Mouse (Mus musculus) embryonic facial prominence, embryonic 12.5 days (tissue): ENCODE results near the gene Uvrag. TPM values are rescaled to one million over a fixed set of nuclear protein-coding genes. Genes with fewer than 3 reads are reported as not detected.

ENCODE experiments used
- ATAC-seq: fragments of 200-750 bp; cut with Nextera tagmentation; 2 replicates; pipeline ENCODE4 v1.8.0; 2017; ENCODE audit not compliant: insufficient number of reproducible peaks, insufficient read depth, low FRiP score, low TSS enrichment
- H3K27ac ChIP-seq: fragments of 300-500 bp; sonication (generic); 2 replicates; pipeline ENCODE4 v1.5.1; 2016; ENCODE audit warnings: mild to moderate bottlenecking
- H3K27me3 ChIP-seq: fragments of 300-500 bp; sonication (generic); 2 replicates; pipeline ENCODE4 v1.6.1; 2016; ENCODE audit warnings: mild to moderate bottlenecking, moderate library complexity
- H3K36me3 ChIP-seq: fragments of 300-500 bp; sonication (generic); 2 replicates; pipeline ENCODE4 v1.6.1; 2016; ENCODE audit warnings: mild to moderate bottlenecking
- H3K4me1 ChIP-seq: fragments of 300-500 bp; sonication (generic); 2 replicates; pipeline ENCODE4 v1.6.1; 2016
- H3K4me2 ChIP-seq: fragments of 300-500 bp; sonication (generic); replicated peaks from 2 replicates; pipeline ENCODE4 v1.6.1; 2016; ENCODE audit warnings: mild to moderate bottlenecking, moderate library complexity
- H3K4me3 ChIP-seq: fragments of 300-500 bp; sonication (generic); 2 replicates; pipeline ENCODE4 v1.5.1; 2016; ENCODE audit warnings: mild to moderate bottlenecking
- H3K9ac ChIP-seq: fragments of 300-500 bp; sonication (generic); 2 replicates; pipeline ENCODE4 v1.6.1; 2016; ENCODE audit warnings: mild to moderate bottlenecking, moderate library complexity
- H3K9me3 ChIP-seq: fragments of 300-500 bp; sonication (generic); 2 replicates; pipeline ENCODE4 v1.6.1; 2016; ENCODE audit warnings: mild to moderate bottlenecking, moderate library complexity
- WGBS: fragments of 180-500 bp; shearing (Covaris S2); methylation state at CpG from one replicate; pipeline ENCODE4 v1.1.7; 2016; 5-methylcytosine and 5-hydroxymethylcytosine counted together
- polyA plus RNA-seq: library from polyadenylated mRNA; unstranded; fragments of >200 nt; fragmentation: Nextera tagmentation; extraction: Ambion mirVana; gene quantifications from 2 replicates; pipeline ENCODE4 v1.2.1, GENCODE M21; 2016

Gene Uvrag
- polyA plus RNA-seq, 1 experiment from 2014 or later = 20.2 TPM

DNA sequence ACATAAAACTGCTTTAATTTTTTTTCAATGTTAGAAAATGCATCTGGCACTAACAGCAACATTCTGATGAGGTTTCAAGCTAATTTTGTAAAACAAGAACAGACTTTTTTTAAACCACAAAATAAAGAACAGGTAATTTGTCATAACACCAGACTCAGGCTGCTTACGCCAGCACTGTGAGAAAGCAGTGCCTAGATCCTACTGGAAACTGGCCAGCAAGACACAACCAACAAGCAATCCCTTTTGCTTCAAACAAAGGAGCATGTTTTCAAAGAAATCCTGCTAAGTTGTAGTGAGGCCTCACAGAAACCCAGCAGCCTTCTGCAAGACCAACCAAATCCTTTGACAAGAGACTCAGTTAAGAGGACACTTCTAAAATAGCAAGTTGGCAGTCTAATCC lies 90.1 kb downstream of the Uvrag start:
- ATAC-seq = no peak
- no peaks in the 10 kb centered on the region for H3K27me3 ChIP-seq
- no peak overlapping the region for H3K4me3 ChIP-seq
- H3K4me2 ChIP-seq = no peak overlapping the region
- H3K36me3 ChIP-seq = peaks cover 4% of the 10 kb centered on the region; the same call in 1 of the 2 replicates
- no peak overlapping the region for H3K27ac ChIP-seq
- H3K9ac ChIP-seq = no peak overlapping the region
- 61% methylated on average over 1 of the region's 1 CpGs for WGBS
- no peaks in the 10 kb centered on the region for H3K9me3 ChIP-seq
- peaks cover 15% of the 10 kb centered on the region; the same call in 1 of the 2 replicates for H3K4me1 ChIP-seq

DNA sequence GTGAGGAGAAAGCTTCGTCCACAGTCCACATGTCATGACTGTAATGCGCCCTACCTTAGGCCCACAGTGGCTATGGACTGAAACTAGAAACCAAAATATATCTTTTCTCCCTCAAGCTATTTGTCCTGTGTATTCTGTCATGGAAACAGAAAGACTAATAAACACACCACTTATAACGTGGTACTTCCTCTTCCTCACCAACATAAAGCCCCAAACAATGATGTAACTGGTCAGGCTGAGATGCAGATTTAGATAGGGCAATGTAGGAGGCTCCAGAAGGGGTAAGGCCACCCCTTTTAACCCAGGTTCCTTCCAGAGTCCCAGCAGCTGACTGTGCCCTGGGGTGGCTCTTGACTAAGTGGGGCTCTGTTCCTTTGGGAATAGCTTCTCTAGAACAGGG lies 91.0 kb downstream of the Uvrag start:
- H3K4me1 ChIP-seq = peaks cover 20% of the 10 kb centered on the region; the same call in 1 of the 2 replicates
- H3K9ac ChIP-seq = no peak overlapping the region
- no peak overlapping the region for H3K4me2 ChIP-seq
- no peak for ATAC-seq
- H3K36me3 ChIP-seq = peaks cover 4% of the 10 kb centered on the region; the same call in 1 of the 2 replicates
- no peak overlapping the region for H3K4me3 ChIP-seq
- 82% methylated on average over 3 of the region's 3 CpGs for WGBS
- H3K27me3 ChIP-seq = no peaks in the 10 kb centered on the region
- no peak overlapping the region for H3K27ac ChIP-seq
- H3K9me3 ChIP-seq = no peaks in the 10 kb centered on the region

DNA sequence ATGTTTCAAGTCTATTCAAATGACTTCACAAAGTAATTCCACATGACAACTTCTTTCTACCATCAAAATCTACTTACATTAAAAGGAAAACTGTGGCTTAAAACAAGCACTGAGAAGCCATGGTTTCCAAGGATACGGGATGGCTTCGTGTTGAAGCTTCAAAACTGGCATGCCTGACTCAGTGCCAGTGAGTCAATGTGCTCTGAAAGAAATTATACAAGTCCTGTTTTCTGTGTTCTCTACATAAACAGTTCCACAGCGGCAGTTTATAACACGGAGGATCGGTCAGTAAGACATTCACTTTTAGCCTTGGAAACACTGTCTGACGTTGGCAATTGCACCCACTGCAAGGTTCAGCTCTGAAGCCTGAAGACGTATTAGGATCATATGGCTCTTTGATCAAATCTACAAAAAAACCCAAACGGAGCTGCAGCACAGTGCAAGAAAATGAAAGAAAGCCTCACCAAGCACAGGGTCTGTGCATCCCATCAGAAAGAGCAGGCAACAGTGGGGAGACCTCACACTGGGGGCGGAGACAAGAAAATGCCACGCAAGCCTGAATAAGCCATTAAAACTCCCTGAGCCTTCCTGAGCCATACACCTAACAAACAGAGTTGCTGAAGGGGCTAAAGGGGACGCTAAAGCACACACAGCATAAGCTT lies 94.3 kb downstream of the Uvrag start:
- Histone ChIP-seq H3K27ac (peak overlapping the region; percentile 24; the same call in 1 of the 2 replicates), H3K9me3 (no peaks in the 10 kb centered on the region), H3K9ac (no peak overlapping the region), H3K4me1 (peaks cover 20% of the 10 kb centered on the region; the same call in 1 of the 2 replicates), H3K4me3 (no peak overlapping the region), H3K27me3 (no peaks in the 10 kb centered on the region), H3K4me2 (no peak overlapping the region), H3K36me3 (peaks cover 4% of the 10 kb centered on the region; the same call in 1 of the 2 replicates)
- no peak for ATAC-seq
- 52% methylated on average over 11 of the region's 11 CpGs for WGBS

GRCm38 (mm10) chr7:99045525-99045924 lies 95.4 kb downstream of the Uvrag start:
- no peaks in the 10 kb centered on the region for H3K27me3 ChIP-seq
- WGBS = 80% methylated on average over 6 of the region's 6 CpGs
- no peak overlapping the region for H3K4me3 ChIP-seq
- peaks cover 4% of the 10 kb centered on the region; the same call in 1 of the 2 replicates for H3K36me3 ChIP-seq
- no peak for ATAC-seq
- peaks cover 14% of the 10 kb centered on the region; the same call in 1 of the 2 replicates for H3K4me1 ChIP-seq
- no peak overlapping the region for H3K9ac ChIP-seq
- H3K9me3 ChIP-seq = no peaks in the 10 kb centered on the region
- no peak overlapping the region for H3K4me2 ChIP-seq
- H3K27ac ChIP-seq = no peak overlapping the region

DNA sequence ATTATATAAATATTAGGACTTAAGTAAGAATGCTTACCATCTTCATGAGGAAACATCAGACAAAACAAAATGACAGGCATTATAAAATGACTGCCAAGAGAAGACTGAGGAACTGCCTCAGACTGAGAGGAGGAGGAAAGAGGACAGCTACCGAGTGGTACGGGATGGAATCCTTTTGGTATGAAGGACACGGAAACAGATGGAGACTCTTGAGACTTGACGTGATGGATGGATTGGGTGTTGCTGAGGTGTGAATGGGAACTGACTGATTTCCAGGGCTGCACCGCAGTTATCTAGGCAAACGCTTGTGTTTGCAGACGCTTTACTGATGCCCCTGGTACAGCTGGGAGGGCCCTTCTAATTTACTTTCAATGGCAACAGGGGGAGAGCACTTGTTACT lies 97.0 kb downstream of the Uvrag start:
- no peak overlapping the region for H3K27ac ChIP-seq
- 82% methylated on average over 7 of the region's 7 CpGs for WGBS
- H3K36me3 ChIP-seq = peaks cover under 1% of the 10 kb centered on the region; the same call in 1 of the 2 replicates
- H3K27me3 ChIP-seq = no peaks in the 10 kb centered on the region
- H3K9me3 ChIP-seq = no peaks in the 10 kb centered on the region
- H3K4me2 ChIP-seq = no peak overlapping the region
- peaks cover 16% of the 10 kb centered on the region; the same call in 1 of the 2 replicates for H3K4me1 ChIP-seq
- ATAC-seq = no peak
- no peak overlapping the region for H3K9ac ChIP-seq
- no peak overlapping the region for H3K4me3 ChIP-seq

- Histone ChIP-seq H3K4me2 (no peak overlapping the region), H3K27me3 (no peaks in the 10 kb centered on the region), H3K4me1 (peaks cover 16% of the 10 kb centered on the region; the same call in 1 of the 2 replicates), H3K9ac (no peak overlapping the region), H3K27ac (no peak overlapping the region), H3K36me3 (no peaks in the 10 kb centered on the region), H3K4me3 (no peak overlapping the region), H3K9me3 (no peaks in the 10 kb centered on the region)
- ATAC-seq = no peak
- WGBS = 85% methylated on average over 3 of the region's 3 CpGs
Observed at GRCm38 (mm10) chr7:99043322-99043721, 97.6 kb downstream of the Uvrag start.

- no peaks in the 10 kb centered on the region for H3K27me3 ChIP-seq
- WGBS = 81% methylated on average over 9 of the region's 9 CpGs
- H3K9me3 ChIP-seq = no peaks in the 10 kb centered on the region
- H3K27ac ChIP-seq = no peak overlapping the region
- no peaks in the 10 kb centered on the region for H3K36me3 ChIP-seq
- H3K4me2 ChIP-seq = no peak overlapping the region
- no peak overlapping the region for H3K4me3 ChIP-seq
- H3K9ac ChIP-seq = no peak overlapping the region
- H3K4me1 ChIP-seq = peaks cover 14% of the 10 kb centered on the region; the same call in 1 of the 2 replicates
- no peak for ATAC-seq
Observed at GRCm38 (mm10) chr7:99041818-99042217, 99.1 kb downstream of the Uvrag start.

GRCm38 (mm10) chr7:99039912-99040311 lies 101.0 kb downstream of the Uvrag start:
- no peak for ATAC-seq
- H3K4me2 ChIP-seq = no peak overlapping the region
- no peak overlapping the region for H3K4me3 ChIP-seq
- H3K9ac ChIP-seq = no peak overlapping the region
- H3K36me3 ChIP-seq = no peaks in the 10 kb centered on the region
- 90% methylated on average over 8 of the region's 8 CpGs for WGBS
- H3K4me1 ChIP-seq = peaks cover 6% of the 10 kb centered on the region; the same call in 1 of the 2 replicates
- no peaks in the 10 kb centered on the region for H3K9me3 ChIP-seq
- H3K27me3 ChIP-seq = no peaks in the 10 kb centered on the region
- H3K27ac ChIP-seq = no peak overlapping the region

GRCm38 (mm10) chr7:99036284-99036683 lies 104.7 kb downstream of the Uvrag start:
- Histone ChIP-seq H3K9ac (no peak overlapping the region), H3K27me3 (no peaks in the 10 kb centered on the region), H3K27ac (no peak overlapping the region), H3K36me3 (no peaks in the 10 kb centered on the region), H3K4me1 (peaks cover 6% of the 10 kb centered on the region; the same call in 1 of the 2 replicates), H3K4me3 (no peak overlapping the region), H3K4me2 (no peak overlapping the region), H3K9me3 (no peaks in the 10 kb centered on the region)
- ATAC-seq = no peak
- WGBS = 90% methylated on average over 8 of the region's 8 CpGs

- H3K4me3 ChIP-seq = no peak overlapping the region
- peaks cover 6% of the 10 kb centered on the region; the same call in 1 of the 2 replicates for H3K4me1 ChIP-seq
- no peak overlapping the region for H3K27ac ChIP-seq
- no peaks in the 10 kb centered on the region for H3K36me3 ChIP-seq
- ATAC-seq = no peak
- no peaks in the 10 kb centered on the region for H3K27me3 ChIP-seq
- no peak overlapping the region for H3K4me2 ChIP-seq
- 85% methylated on average over 2 of the region's 2 CpGs for WGBS
- H3K9ac ChIP-seq = no peak overlapping the region
- no peaks in the 10 kb centered on the region for H3K9me3 ChIP-seq
Observed at GRCm38 (mm10) chr7:99034909-99035308, 106.0 kb downstream of the Uvrag start.

GRCm38 (mm10) chr7:99033838-99034237 lies 107.1 kb downstream of the Uvrag start:
- Histone ChIP-seq H3K27ac (no peak overlapping the region), H3K4me2 (no peak overlapping the region), H3K36me3 (no peaks in the 10 kb centered on the region), H3K27me3 (no peaks in the 10 kb centered on the region), H3K9me3 (no peaks in the 10 kb centered on the region), H3K9ac (no peak overlapping the region), H3K4me1 (0 out of 2 replicates have a peak, but pooled peaks cover 4% of the 10 kb centered on the region), H3K4me3 (no peak overlapping the region)
- 86% methylated on average over 5 of the region's 5 CpGs for WGBS
- no peak for ATAC-seq

DNA sequence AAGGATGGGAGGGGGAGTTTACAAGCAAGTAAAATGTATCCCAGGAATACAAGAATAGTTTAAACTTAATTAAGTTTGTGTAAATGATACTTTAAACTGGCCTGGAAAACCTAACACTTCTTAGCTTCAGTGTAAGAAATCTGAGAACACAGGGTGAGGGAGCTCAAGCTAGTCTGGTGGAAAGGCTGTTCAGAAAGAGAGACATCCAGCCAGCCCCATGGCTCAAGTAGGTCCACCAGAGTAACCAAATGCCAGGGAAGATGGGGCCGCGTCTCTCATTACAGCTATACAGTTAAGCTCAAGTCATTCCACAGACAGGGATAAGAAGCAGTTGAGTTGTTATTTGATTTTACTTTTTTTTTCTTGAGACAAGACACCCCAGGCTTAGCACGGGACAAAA lies 107.6 kb downstream of the Uvrag start:
- 84% methylated on average over 3 of the region's 3 CpGs for WGBS
- no peak overlapping the region for H3K4me2 ChIP-seq
- H3K36me3 ChIP-seq = no peaks in the 10 kb centered on the region
- H3K27me3 ChIP-seq = no peaks in the 10 kb centered on the region
- no peak overlapping the region for H3K4me3 ChIP-seq
- H3K27ac ChIP-seq = no peak overlapping the region
- no peak overlapping the region for H3K9ac ChIP-seq
- 0 out of 2 replicates have a peak, but pooled peaks cover 4% of the 10 kb centered on the region for H3K4me1 ChIP-seq
- no peaks in the 10 kb centered on the region for H3K9me3 ChIP-seq
- ATAC-seq = no peak
